Mouse (Mus musculus): ENCODE measurements around the gene Lefty2.
"Not testable (repeated sequence)": the region's sequence is repeated elsewhere in the genome, so short reads cannot be mapped to it uniquely, and the experiment has no call there.

Lefty2 gene

GRCm38 (mm10) chr1:180894088-180894987, 1.4 kb downstream of the Lefty2 start:
- DNase-seq (ENCODE audit: low read depth, low spot score), result not testable (repeated sequence)

DNA sequence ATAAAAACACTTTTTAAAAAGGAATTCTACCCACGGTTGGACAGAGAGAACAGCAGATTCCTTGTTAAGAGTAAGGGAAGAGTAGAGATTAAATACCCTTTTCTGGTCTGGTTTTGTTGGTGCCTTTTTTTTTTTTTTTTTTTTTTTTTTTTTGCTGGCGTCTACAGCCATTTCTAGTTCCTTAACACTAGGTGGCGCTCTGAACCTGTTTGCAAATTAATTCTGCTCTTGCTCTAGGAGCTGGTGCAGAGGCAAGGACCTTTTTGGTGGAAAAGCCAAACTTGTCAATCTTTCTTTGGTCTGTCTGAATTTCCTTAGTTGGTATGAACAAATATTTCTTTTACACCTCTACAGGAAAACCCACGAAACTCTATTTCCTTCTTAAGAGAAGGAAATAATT, 8.2 kb downstream of the Lefty2 start:
- peak; percentile 62 for DNase-seq (ENCODE audit: low read depth, low spot score)

- DNase-seq (ENCODE audit: low read depth, low spot score), result no peak
Observed at GRCm38 (mm10) chr1:180902915-180903314, 10.0 kb downstream of the Lefty2 start.

- DNase-seq (ENCODE audit: low read depth, low spot score), result no peak
Observed at GRCm38 (mm10) chr1:180903666-180904038, 10.7 kb downstream of the Lefty2 start.

DNA sequence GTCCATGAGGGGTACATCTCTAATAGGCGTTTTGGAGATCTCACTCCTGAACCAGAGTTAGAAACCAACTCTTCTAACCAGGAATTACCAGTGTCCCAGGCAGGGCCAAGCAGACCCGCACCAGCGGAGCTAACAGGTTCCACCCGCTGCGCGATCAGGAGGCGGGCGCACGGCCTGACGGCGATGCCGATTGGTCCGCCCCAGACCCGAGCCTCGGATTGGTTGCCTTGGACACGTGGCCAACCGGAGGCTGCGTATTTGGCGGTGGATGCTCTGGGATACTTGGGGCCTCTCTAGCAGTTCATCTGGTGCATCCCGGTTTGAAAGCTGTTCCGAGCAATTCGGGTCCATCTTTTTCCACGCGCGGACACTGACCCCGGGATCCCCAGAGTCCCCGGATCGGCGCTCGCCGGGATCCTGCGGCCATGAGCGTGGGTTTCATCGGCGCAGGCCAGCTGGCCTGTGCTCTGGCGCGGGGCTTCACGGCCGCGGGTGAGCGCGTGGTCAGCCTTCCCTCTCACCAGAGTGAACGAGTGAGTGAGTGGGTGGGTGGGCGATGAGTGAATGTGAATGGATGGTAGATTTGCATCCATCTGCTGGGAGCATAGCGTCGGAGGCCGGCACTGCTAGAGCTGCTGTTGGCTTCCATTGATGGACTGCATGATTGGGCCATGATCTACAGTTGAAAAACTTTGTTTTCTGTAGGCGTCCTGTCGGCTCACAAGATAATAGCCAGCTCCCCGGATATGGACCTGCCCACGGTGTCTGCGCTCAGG, 11.3 kb downstream of the Lefty2 start, which contains the start of gene Pycr2:
Gene Pycr2 (plus strand): TSS at position 255 of the 776 bp plus-strand sequence.
- peak; percentile 91 for DNase-seq (ENCODE audit: low read depth, low spot score)

GRCm38 (mm10) chr1:180904815-180905080, 11.8 kb downstream of the Lefty2 start:
- no peak for DNase-seq (ENCODE audit: low read depth, low spot score)

DNA sequence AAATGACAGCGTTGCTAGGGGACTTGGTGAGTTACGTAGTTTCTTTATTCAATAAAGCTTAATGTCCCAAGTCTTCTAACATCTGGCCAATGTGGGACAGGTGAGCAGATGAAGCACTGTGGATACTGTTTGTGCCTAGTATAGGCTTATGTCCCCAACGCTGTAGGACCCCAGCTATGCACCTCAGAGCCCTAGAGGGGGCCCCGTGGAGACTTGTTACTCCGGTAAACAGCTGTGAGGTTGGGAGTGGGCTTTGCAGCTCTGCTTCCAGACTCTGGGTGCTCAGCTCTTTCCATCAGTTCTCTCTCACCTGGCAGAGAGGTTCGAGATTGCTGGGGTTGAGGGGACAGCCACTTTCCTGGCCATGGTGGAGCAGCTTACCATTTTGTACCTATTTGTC, 12.4 kb downstream of the Lefty2 start:
- DNase-seq (ENCODE audit: low read depth, low spot score), result no peak

- DNase-seq (ENCODE audit: low read depth, low spot score), result no peak
Observed at GRCm38 (mm10) chr1:180905876-180906275, 13.0 kb downstream of the Lefty2 start.

- DNase-seq (ENCODE audit: low read depth, low spot score), result no peak
Observed at GRCm38 (mm10) chr1:180906461-180907147, 13.7 kb downstream of the Lefty2 start.

DNA sequence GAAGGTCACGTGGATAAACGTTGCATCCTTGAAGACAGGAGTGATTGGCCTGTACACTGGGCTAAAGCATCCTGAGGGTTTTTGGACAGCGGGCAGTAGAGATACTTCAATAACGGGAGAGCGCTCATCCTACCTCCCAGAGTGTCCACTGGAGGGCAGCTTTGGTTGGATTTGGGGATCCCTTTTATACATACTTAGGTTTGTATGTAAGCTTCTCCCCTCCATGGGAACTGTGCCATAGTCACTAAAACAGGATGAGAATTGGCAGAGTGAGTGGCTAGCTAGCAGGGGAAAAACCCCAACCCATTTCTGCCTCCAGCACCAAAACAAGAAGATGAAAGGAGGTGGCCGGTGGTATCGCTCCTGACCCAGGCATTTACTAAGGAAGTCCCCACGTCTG, 18.2 kb downstream of the Lefty2 start:
- no peak for DNase-seq (ENCODE audit: low read depth, low spot score)

GRCm38 (mm10) chr1:180911653-180912287, 18.9 kb downstream of the Lefty2 start:
- no peak for DNase-seq (ENCODE audit: low read depth, low spot score)

GRCm38 (mm10) chr1:180912792-180913191, 19.9 kb downstream of the Lefty2 start:
- DNase-seq (ENCODE audit: low read depth, low spot score), result no peak

DNA sequence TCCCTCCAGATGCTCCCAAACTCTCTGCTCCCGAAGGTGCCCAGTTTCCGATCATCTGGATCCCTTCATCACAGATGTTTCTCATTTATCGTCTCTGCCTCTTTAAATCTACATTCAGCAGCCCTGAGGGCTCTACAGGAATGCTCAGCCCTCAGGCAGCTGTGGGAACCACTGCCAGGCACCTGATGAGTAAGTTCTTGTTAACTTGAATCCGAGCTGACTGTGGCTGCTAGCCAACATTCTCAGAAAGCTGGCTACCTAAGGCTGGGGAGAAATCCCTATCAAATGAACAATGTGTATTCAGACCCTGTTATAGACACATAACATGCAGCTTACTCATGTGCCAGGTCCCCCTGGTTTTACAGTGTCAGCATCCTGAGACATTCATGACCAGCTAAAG, 20.9 kb downstream of the Lefty2 start:
- DNase-seq (ENCODE audit: low read depth, low spot score), result no peak

GRCm38 (mm10) chr1:180916425-180916824, 23.5 kb downstream of the Lefty2 start:
- DNase-seq (ENCODE audit: low read depth, low spot score), result no peak

DNA sequence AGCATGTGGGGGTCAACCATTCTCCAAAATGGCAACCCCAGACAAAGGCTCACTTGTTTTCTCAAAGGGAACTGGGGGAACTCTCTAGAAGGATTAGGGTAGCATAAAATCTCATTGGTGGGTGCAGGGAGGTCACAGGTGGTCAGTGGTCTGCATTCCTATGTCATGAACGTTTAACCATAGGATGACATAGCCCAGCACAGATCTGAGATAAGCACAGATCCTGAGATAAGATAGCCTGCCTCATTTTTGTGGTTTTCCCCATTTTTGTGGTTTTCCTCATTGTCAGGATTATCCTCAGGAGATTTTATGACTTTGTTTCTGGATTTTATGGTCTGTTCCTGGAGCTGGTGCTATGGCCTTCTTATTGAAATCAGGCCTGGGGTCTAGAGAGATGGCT, 24.1 kb downstream of the Lefty2 start:
- no peak for DNase-seq (ENCODE audit: low read depth, low spot score)

GRCm38 (mm10) chr1:180919686-180920085, 26.8 kb downstream of the Lefty2 start:
- no peak for DNase-seq (ENCODE audit: low read depth, low spot score)

DNA sequence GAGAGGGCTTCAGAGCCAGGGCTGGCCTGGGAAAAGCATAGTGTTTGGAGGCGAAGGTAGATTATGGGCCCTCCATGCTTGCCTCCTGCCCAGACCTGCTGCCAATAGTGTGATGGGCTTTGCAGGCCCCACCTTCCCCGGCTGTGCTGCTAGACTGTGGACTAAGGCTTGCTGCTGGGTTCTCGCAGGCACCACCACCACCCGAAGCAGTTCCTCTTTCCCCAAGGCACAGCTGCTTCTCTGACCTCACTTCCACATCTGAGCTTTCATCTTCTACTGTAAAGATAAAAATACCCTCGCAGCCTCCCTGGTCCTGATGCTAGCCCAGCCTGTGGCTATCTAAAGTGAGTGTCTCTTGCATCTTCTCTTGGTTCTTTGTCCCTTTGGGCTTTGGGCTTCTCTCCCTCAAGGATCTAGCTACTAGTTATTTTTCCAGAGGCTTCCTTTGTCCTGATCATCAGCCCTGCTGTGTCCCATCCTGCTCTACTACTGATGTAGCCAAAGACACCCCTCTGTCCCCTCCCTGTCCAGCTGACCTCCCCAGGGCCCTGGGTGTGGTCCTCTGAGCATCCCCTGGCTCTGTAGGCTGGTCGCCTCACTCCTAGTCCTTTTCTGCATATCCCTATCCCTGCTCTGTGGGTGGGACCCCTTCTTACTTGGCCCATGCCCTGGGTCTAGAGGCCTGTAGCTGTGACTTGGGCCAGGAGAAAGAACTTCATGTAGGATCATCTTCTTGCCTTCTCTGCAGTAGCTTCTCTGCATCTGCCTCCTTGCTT, 29.6 kb downstream of the Lefty2 start:
- no peak for DNase-seq (ENCODE audit: low read depth, low spot score)

- no peak for DNase-seq (ENCODE audit: low read depth, low spot score)
Observed at GRCm38 (mm10) chr1:180924737-180925136, 31.8 kb downstream of the Lefty2 start.

DNA sequence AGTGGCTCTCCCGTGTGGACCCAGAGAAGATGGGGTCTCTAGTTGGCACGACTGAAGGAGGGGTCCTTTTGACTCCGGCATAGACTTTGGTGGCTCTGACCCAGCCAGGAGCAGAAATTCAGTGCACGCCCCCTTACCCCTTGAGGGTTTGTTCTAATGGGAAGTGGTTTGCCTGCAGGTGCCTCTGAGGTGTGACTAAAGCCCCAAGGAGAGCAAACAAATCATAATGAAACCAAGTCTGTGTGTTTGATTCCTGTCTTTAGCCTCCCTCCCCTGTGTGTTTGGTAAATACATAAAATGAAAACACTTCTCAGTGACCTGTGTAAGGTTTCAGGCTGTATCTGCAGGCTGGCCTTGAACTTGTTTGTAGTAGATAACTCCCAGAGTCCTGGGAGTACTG, 33.4 kb downstream of the Lefty2 start:
- DNase-seq (ENCODE audit: low read depth, low spot score), result no peak

DNA sequence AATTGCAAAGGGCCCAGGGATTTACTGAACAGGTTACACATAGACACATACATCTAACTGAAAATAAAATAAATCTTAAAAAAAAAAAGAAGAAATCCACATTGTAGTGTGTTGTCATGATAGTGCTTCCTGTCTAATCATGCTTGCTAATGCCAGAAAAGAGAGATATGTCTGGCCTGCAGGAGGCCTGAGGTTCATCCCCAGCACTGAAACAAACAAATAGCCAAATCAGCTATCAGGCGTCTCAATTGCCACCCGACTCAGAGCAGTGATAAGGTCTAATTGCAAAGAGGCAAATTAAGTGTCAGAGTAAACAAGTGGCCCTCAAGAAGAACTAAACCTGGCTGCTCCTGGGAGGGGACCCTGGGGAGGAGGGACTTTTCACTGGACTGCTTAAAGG, 36.7 kb downstream of the Lefty2 start:
- DNase-seq (ENCODE audit: low read depth, low spot score), result no peak

GRCm38 (mm10) chr1:180931106-180931505, 38.2 kb downstream of the Lefty2 start:
- no peak for DNase-seq (ENCODE audit: low read depth, low spot score)
